Mouse (Mus musculus) forebrain, embryonic 10.5 days (tissue): ENCODE data around the gene Lbp. TPM values are rescaled to one million over a fixed set of nuclear protein-coding genes. Genes with fewer than 3 reads are reported as not detected.

Experiments
- DNase-seq: peaks from one replicate; pipeline ENCODE4 v3.0.0-alpha.2; 2017; ENCODE audit warnings: low spot score; ENCODE audit errors: extremely low spot score
- H3K27ac ChIP-seq: fragments of 300-500 bp; sonication (generic); 2 replicates; pipeline ENCODE4 v1.5.1; 2016; ENCODE audit warnings: mild to moderate bottlenecking
- H3K27me3 ChIP-seq: fragments of 300-500 bp; sonication (generic); 2 replicates; pipeline ENCODE4 v1.6.1; 2016; ENCODE audit warnings: mild to moderate bottlenecking; ENCODE audit not compliant: poor library complexity, severe bottlenecking
- H3K36me3 ChIP-seq: fragments of 300-500 bp; sonication (generic); replicated peaks from 2 replicates; pipeline ENCODE4 v1.6.1; 2016; ENCODE audit warnings: mild to moderate bottlenecking, moderate library complexity
- H3K4me1 ChIP-seq: fragments of 300-500 bp; sonication (generic); 2 replicates; pipeline ENCODE4 v1.6.1; 2016
- H3K4me3 ChIP-seq: fragments of 300-500 bp; sonication (generic); 2 replicates; pipeline ENCODE4 v1.5.1; 2016; ENCODE audit warnings: mild to moderate bottlenecking, moderate library complexity
- H3K9me3 ChIP-seq: fragments of 300-500 bp; sonication (generic); 2 replicates; pipeline ENCODE4 v1.6.1; 2016; ENCODE audit warnings: mild to moderate bottlenecking, moderate library complexity
- WGBS: fragments of 180-500 bp; shearing (Covaris S2); methylation state at CpG from one replicate; pipeline ENCODE4 v1.1.7; 2016; 5-methylcytosine and 5-hydroxymethylcytosine counted together
- polyA plus RNA-seq: library from polyadenylated mRNA; unstranded; fragments of >200 nt; fragmentation: Nextera tagmentation; extraction: Ambion mirVana; gene quantifications from 2 replicates; pipeline ENCODE4 v1.2.1, GENCODE M21; 2016

Lbp gene
- polyA plus RNA-seq, 1 experiment from 2014 or later: 2.0 TPM

GRCm38 (mm10) chr2:158317026-158317425 is 10.7 kb downstream of the Lbp start:
- Histone ChIP-seq H3K9me3 (no peaks in the 10 kb centered on the region), H3K36me3 (no peaks in the 10 kb centered on the region), H3K27me3 (no peaks in the 10 kb centered on the region), H3K27ac (no peak overlapping the region), H3K4me3 (no peak overlapping the region), H3K4me1 (peaks cover 8% of the 10 kb centered on the region)
- DNase-seq: peak; percentile 77
- 17% methylated on average over 5 of the region's 5 CpGs for WGBS

GRCm38 (mm10) chr2:158321596-158321995 is 15.3 kb downstream of the Lbp start:
- no peak for DNase-seq
- H3K27me3 ChIP-seq: no peaks in the 10 kb centered on the region
- no peak overlapping the region for H3K27ac ChIP-seq
- H3K9me3 ChIP-seq: no peaks in the 10 kb centered on the region
- WGBS: 88% methylated on average over 6 of the region's 6 CpGs
- H3K4me3 ChIP-seq: no peak overlapping the region
- no peaks in the 10 kb centered on the region for H3K36me3 ChIP-seq
- peaks cover 14% of the 10 kb centered on the region for H3K4me1 ChIP-seq

GRCm38 (mm10) chr2:158322845-158323244 is 16.6 kb downstream of the Lbp start:
- DNase-seq: no peak
- no peaks in the 10 kb centered on the region for H3K9me3 ChIP-seq
- H3K27ac ChIP-seq: no peak overlapping the region
- H3K27me3 ChIP-seq: no peaks in the 10 kb centered on the region
- no peaks in the 10 kb centered on the region for H3K36me3 ChIP-seq
- 84% methylated on average over 3 of the region's 3 CpGs for WGBS
- H3K4me3 ChIP-seq: no peak overlapping the region
- peaks cover 9% of the 10 kb centered on the region for H3K4me1 ChIP-seq

- H3K27ac ChIP-seq: 0 out of 2 replicates have a peak overlapping the region, but pooled peaks have one; percentile 40
- no peak for DNase-seq
- H3K4me3 ChIP-seq: no peak overlapping the region
- H3K4me1 ChIP-seq: peaks cover 9% of the 10 kb centered on the region
- no peaks in the 10 kb centered on the region for H3K36me3 ChIP-seq
- H3K9me3 ChIP-seq: no peaks in the 10 kb centered on the region
- H3K27me3 ChIP-seq: no peaks in the 10 kb centered on the region
- 61% methylated on average over 10 of the region's 10 CpGs for WGBS
Measured at GRCm38 (mm10) chr2:158324531-158325190, 18.4 kb downstream of the Lbp start.

- Histone ChIP-seq H3K27ac (no peak overlapping the region), H3K9me3 (no peaks in the 10 kb centered on the region), H3K4me3 (no peak overlapping the region), H3K36me3 (no peaks in the 10 kb centered on the region), H3K4me1 (peaks cover 9% of the 10 kb centered on the region), H3K27me3 (no peaks in the 10 kb centered on the region)
- no peak for DNase-seq
- WGBS: 71% methylated on average over 8 of the region's 8 CpGs
Measured at GRCm38 (mm10) chr2:158325609-158326008, 19.3 kb downstream of the Lbp start.

- WGBS: 90% methylated on average over 13 of the region's 13 CpGs
- peaks cover 8% of the 10 kb centered on the region; the same call in 1 of the 2 replicates for H3K4me1 ChIP-seq
Measured at GRCm38 (mm10) chr2:158334356-158334755, 28.1 kb downstream of the Lbp start.

GRCm38 (mm10) chr2:158337698-158338097 is 31.4 kb downstream of the Lbp start:
- Histone ChIP-seq H3K4me3 (no peak overlapping the region), H3K27ac (no peak overlapping the region), H3K27me3 (no peaks in the 10 kb centered on the region), H3K4me1 (peaks cover 8% of the 10 kb centered on the region; the same call in 1 of the 2 replicates), H3K36me3 (no peaks in the 10 kb centered on the region), H3K9me3 (no peaks in the 10 kb centered on the region)
- DNase-seq: no peak
- 84% methylated on average over 10 of the region's 10 CpGs for WGBS

More at GRCm38 (mm10) chr2:158334356-158334755, 28.1 kb downstream of the Lbp start:
- H3K36me3 ChIP-seq: no peaks in the 10 kb centered on the region
- DNase-seq: no peak
- H3K4me3 ChIP-seq: no peak overlapping the region
- no peaks in the 10 kb centered on the region for H3K9me3 ChIP-seq
- no peaks in the 10 kb centered on the region for H3K27me3 ChIP-seq
- no peak overlapping the region for H3K27ac ChIP-seq

- Histone ChIP-seq H3K4me3 (no peak overlapping the region), H3K9me3 (no peaks in the 10 kb centered on the region), H3K4me1 (peaks cover 15% of the 10 kb centered on the region), H3K27me3 (no peaks in the 10 kb centered on the region), H3K36me3 (no peaks in the 10 kb centered on the region), H3K27ac (no peak overlapping the region)
- DNase-seq: peak; percentile 68
- WGBS: 41% methylated on average over 11 of the region's 11 CpGs
Measured at GRCm38 (mm10) chr2:158339948-158340564, 33.8 kb downstream of the Lbp start.

GRCm38 (mm10) chr2:158341324-158341723 is 35.0 kb downstream of the Lbp start:
- WGBS: 89% methylated on average over 2 of the region's 2 CpGs
- Histone ChIP-seq H3K27ac (no peak overlapping the region), H3K4me1 (peaks cover 9% of the 10 kb centered on the region), H3K4me3 (no peak overlapping the region), H3K27me3 (no peaks in the 10 kb centered on the region), H3K36me3 (no peaks in the 10 kb centered on the region), H3K9me3 (no peaks in the 10 kb centered on the region)
- DNase-seq: no peak

GRCm38 (mm10) chr2:158343495-158343894 is 37.2 kb downstream of the Lbp start:
- peak; percentile 53 for DNase-seq

GRCm38 (mm10) chr2:158346467-158346866 is 40.2 kb downstream of the Lbp start:
- no peak overlapping the region for H3K27ac ChIP-seq
- peaks cover 5% of the 10 kb centered on the region for H3K36me3 ChIP-seq
- H3K27me3 ChIP-seq: no peaks in the 10 kb centered on the region
- H3K9me3 ChIP-seq: no peaks in the 10 kb centered on the region
- H3K4me1 ChIP-seq: peaks cover 7% of the 10 kb centered on the region
- WGBS: 83% methylated on average over 6 of the region's 6 CpGs
- no peak for DNase-seq
- no peak overlapping the region for H3K4me3 ChIP-seq

More at GRCm38 (mm10) chr2:158343495-158343894, 37.2 kb downstream of the Lbp start:
- Histone ChIP-seq H3K27ac (peak overlapping the region; percentile 81), H3K4me3 (no peak overlapping the region), H3K27me3 (no peaks in the 10 kb centered on the region), H3K36me3 (no peaks in the 10 kb centered on the region), H3K4me1 (peaks cover 7% of the 10 kb centered on the region), H3K9me3 (no peaks in the 10 kb centered on the region)
- WGBS: 35% methylated on average over 5 of the region's 5 CpGs

GRCm38 (mm10) chr2:158347868-158348267 is 41.6 kb downstream of the Lbp start:
- DNase-seq: peak; percentile 74
- 6% methylated on average over 6 of the region's 6 CpGs for WGBS
- peaks cover 19% of the 10 kb centered on the region for H3K36me3 ChIP-seq
- H3K9me3 ChIP-seq: no peaks in the 10 kb centered on the region
- no peak overlapping the region for H3K27ac ChIP-seq
- H3K27me3 ChIP-seq: no peaks in the 10 kb centered on the region
- peaks cover 7% of the 10 kb centered on the region for H3K4me1 ChIP-seq
- no peak overlapping the region for H3K4me3 ChIP-seq

GRCm38 (mm10) chr2:158352801-158353520 is 46.7 kb downstream of the Lbp start:
- H3K4me1 ChIP-seq: no peaks in the 10 kb centered on the region
- H3K36me3 ChIP-seq: peaks cover 70% of the 10 kb centered on the region
- H3K4me3 ChIP-seq: no peak overlapping the region
- no peaks in the 10 kb centered on the region for H3K27me3 ChIP-seq
- H3K9me3 ChIP-seq: no peaks in the 10 kb centered on the region
- WGBS: 81% methylated on average over 3 of the region's 3 CpGs
- H3K27ac ChIP-seq: no peak overlapping the region
- no peak for DNase-seq
